Mouse (Mus musculus): ENCODE data around the gene Mafk. TPM values are rescaled to one million over a fixed set of nuclear protein-coding genes. Genes with fewer than 3 reads are reported as not detected.

Mafk gene
- polyA plus RNA-seq, 1 experiment from 2014 or later, result 8.3 TPM

DNA sequence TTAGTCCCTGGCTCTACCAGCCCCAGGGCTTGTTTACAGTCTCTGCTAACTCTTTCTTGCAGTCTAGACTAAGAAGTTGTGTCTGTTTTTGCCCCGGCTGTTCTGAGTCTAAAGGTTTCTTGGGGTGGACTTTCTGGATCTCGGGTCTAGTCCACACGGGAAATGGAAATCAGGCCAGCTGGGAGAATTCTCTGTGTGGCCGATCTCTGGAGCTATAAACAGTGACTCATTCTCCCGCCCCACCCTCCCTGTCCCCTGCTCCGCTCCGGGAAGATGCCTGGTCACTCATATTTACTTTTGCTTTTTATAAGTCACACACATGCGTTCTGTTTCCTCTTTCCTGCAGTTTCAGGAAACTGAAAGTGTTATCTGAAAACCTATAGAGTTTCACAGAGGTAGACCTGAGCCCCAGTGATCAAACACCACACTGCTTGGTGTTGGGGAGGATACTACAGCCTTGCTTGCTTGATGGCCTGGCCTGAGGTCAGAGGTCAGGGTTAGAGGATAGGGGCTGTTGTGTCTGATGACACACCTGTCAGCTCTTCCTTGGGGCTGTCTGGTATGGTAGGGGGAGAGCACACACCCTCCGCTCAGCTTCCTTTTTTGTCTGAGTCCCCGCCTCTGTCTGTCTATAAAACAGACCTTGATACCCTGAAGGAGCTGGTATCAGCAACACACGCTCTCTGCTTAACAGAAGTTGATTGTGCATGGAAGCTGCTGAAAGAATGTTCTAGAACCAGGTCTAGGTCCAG, 2.2 kb downstream of the Mafk start:
- no peaks in the 10 kb centered on the region for H3K36me3 ChIP-seq (ENCODE audit: control insufficient read depth, insufficient read depth, low read length)
- DNase-seq (ENCODE audit: low spot score) (no peak), ATAC-seq (ENCODE audit: insufficient read depth, low FRiP score, low TSS enrichment) (no peak)
- H3K4me3 ChIP-seq (ENCODE audit: low read depth, low read length), result no peak overlapping the region
- H3K9ac ChIP-seq (ENCODE audit: low read length), result 0 out of 2 replicates have a peak overlapping the region, but pooled peaks have one; percentile 7
- H3K4me1 ChIP-seq (ENCODE audit: control insufficient read depth, insufficient read depth, low read length), result peaks cover 31% of the 10 kb centered on the region
- H3K9me3 ChIP-seq (ENCODE audit: control insufficient read depth, low read length), result no peaks in the 10 kb centered on the region
- WGBS, result 70% methylated on average over 11 of the region's 11 CpGs
- H3K27me3 ChIP-seq (ENCODE audit: control insufficient read depth, insufficient read depth, low read length), result no peaks in the 10 kb centered on the region
- no peak overlapping the region for H3K27ac ChIP-seq (ENCODE audit: low read depth, low read length)
- no peak overlapping the region; the same call in 1 of the 2 replicates for H3K4me2 ChIP-seq (ENCODE audit: low read depth)

DNA sequence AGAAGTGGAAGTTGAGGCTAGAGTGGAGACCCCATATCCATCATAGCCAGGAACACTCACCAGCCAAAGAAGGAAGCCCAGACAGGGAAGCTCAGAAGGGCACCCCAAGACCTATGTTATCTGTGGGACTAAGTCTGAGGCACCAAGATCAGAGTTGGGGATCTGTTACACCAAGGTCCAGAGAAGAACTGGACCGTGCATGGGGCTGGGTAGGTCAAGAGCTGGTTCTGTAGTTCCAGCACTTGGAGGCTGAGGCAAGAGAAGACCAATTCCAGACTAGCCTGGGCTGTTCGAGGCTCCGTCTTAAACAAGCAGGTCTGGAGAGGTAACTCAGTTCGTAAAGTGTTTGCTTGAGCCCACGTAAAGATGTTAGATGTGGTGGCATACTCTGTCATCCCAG, 2.8 kb downstream of the Mafk start:
- ATAC-seq (ENCODE audit: insufficient read depth, low FRiP score, low TSS enrichment) (no peak), DNase-seq (ENCODE audit: low spot score) (no peak)
- 87% methylated on average over 5 of the region's 5 CpGs for WGBS
- no peak overlapping the region for H3K9ac ChIP-seq (ENCODE audit: low read length)
- H3K4me1 ChIP-seq (ENCODE audit: control insufficient read depth, insufficient read depth, low read length), result peaks cover 36% of the 10 kb centered on the region
- H3K27ac ChIP-seq (ENCODE audit: low read depth, low read length), result no peak overlapping the region
- no peak overlapping the region for H3K4me3 ChIP-seq (ENCODE audit: low read depth, low read length)
- H3K36me3 ChIP-seq (ENCODE audit: control insufficient read depth, insufficient read depth, low read length), result no peaks in the 10 kb centered on the region
- no peak overlapping the region for H3K4me2 ChIP-seq (ENCODE audit: low read depth)
- H3K27me3 ChIP-seq (ENCODE audit: control insufficient read depth, insufficient read depth, low read length), result no peaks in the 10 kb centered on the region
- no peaks in the 10 kb centered on the region for H3K9me3 ChIP-seq (ENCODE audit: control insufficient read depth, low read length)

DNA sequence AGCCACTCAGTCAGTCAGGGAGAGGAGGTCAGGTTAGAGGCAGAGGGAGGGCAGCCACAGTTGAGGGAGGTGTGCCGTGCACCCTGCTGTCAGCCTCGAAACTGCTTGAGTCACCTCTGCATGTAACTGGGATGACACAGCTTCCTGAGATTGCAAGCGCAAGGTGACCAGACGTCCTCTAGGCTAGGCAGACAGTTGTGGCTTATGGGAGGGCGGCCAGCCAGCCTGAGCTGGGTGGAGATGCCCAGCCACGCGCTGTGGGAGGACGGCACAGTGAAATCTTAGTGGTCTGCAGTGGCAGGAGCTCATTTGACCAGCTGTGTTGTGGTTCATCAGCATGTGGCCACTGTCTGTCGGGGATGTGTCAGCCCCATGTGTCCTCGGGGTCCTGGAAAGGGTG, 3.6 kb downstream of the Mafk start:
- Histone ChIP-seq H3K27ac (ENCODE audit: low read depth, low read length) (no peak overlapping the region), H3K36me3 (ENCODE audit: control insufficient read depth, insufficient read depth, low read length) (no peaks in the 10 kb centered on the region), H3K4me2 (ENCODE audit: low read depth) (no peak overlapping the region), H3K27me3 (ENCODE audit: control insufficient read depth, insufficient read depth, low read length) (no peaks in the 10 kb centered on the region), H3K4me1 (ENCODE audit: control insufficient read depth, insufficient read depth, low read length) (peaks cover 36% of the 10 kb centered on the region), H3K9me3 (ENCODE audit: control insufficient read depth, low read length) (no peaks in the 10 kb centered on the region), H3K9ac (ENCODE audit: low read length) (no peak overlapping the region), H3K4me3 (ENCODE audit: low read depth, low read length) (no peak overlapping the region)
- DNase-seq (ENCODE audit: low spot score) (no peak), ATAC-seq (ENCODE audit: insufficient read depth, low FRiP score, low TSS enrichment) (no peak)
- WGBS, result 73% methylated on average over 10 of the region's 10 CpGs

DNA sequence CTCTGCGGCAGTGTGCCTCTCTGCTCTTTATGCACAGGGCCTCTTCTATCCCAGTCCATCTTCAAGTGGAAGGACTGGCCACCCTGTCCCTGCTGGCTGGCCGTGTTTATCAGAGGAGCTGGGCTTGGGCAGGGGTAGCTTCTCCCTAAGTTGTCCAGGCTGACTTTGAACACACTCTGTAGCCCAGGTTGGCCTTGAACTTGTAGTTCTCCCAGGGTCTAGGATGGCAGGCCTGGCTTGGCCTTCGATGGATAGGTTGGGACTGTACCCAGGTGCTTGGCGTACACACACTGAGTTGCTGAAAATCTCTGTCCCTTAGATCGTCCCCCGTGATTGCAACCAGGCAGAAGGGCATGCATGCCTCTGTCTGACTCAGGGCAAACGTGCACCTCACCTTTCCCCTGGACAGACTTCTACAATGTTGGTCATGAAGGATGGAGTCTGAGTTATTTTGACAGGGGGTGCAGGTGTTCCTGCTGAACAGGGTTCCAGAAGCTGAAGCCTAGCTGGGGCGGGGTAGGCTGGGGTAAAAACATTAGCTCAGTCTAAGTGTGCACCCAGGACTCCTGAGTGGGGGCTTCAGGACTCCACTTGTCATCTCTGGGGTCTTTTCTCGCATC, 4.8 kb downstream of the Mafk start:
- Histone ChIP-seq H3K9me3 (ENCODE audit: control insufficient read depth, low read length) (no peaks in the 10 kb centered on the region), H3K36me3 (ENCODE audit: control insufficient read depth, insufficient read depth, low read length) (0 out of 2 replicates have a peak, but pooled peaks cover 2% of the 10 kb centered on the region), H3K4me1 (ENCODE audit: control insufficient read depth, insufficient read depth, low read length) (peaks cover 36% of the 10 kb centered on the region), H3K27me3 (ENCODE audit: control insufficient read depth, insufficient read depth, low read length) (no peaks in the 10 kb centered on the region), H3K27ac (ENCODE audit: low read depth, low read length) (no peak overlapping the region), H3K9ac (ENCODE audit: low read length) (no peak overlapping the region), H3K4me3 (ENCODE audit: low read depth, low read length) (no peak overlapping the region), H3K4me2 (ENCODE audit: low read depth) (no peak overlapping the region)
- ATAC-seq (ENCODE audit: insufficient read depth, low FRiP score, low TSS enrichment), result no peak
- WGBS, result 80% methylated on average over 9 of the region's 9 CpGs
- no peak for DNase-seq (ENCODE audit: low spot score)

DNA sequence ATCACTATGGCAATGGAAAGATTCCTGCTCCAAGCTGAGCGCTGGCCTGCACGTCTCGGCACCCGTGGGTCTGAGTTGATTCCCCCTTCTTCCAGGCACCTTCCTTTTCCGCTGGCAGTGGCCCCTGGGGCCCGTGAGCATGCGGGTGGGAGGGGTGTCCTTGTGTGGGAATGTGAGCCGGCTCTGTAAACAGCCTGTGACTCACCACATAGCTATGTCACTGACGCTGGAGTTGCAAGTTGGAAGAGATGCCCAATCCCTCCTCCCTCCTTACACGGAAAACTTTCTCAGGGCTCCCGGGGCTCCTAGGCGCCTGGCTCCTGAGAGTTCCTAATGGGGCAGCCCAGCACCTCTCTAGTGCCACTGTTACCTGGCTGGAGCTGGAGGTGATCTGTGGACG, 5.6 kb downstream of the Mafk start:
- H3K4me2 ChIP-seq (ENCODE audit: low read depth), result no peak overlapping the region
- DNase-seq (ENCODE audit: low spot score) (peak; percentile 56), ATAC-seq (ENCODE audit: insufficient read depth, low FRiP score, low TSS enrichment) (no peak)
- H3K4me1 ChIP-seq (ENCODE audit: control insufficient read depth, insufficient read depth, low read length), result peaks cover 34% of the 10 kb centered on the region
- H3K9ac ChIP-seq (ENCODE audit: low read length), result no peak overlapping the region; the same call in 1 of the 2 replicates
- H3K27me3 ChIP-seq (ENCODE audit: control insufficient read depth, insufficient read depth, low read length), result no peaks in the 10 kb centered on the region
- H3K27ac ChIP-seq (ENCODE audit: low read depth, low read length), result 0 out of 2 replicates have a peak overlapping the region, but pooled peaks have one; percentile 2
- WGBS, result 27% methylated on average over 13 of the region's 13 CpGs
- H3K9me3 ChIP-seq (ENCODE audit: control insufficient read depth, low read length), result no peaks in the 10 kb centered on the region
- 0 out of 2 replicates have a peak, but pooled peaks cover 2% of the 10 kb centered on the region for H3K36me3 ChIP-seq (ENCODE audit: control insufficient read depth, insufficient read depth, low read length)
- no peak overlapping the region for H3K4me3 ChIP-seq (ENCODE audit: low read depth, low read length)

DNA sequence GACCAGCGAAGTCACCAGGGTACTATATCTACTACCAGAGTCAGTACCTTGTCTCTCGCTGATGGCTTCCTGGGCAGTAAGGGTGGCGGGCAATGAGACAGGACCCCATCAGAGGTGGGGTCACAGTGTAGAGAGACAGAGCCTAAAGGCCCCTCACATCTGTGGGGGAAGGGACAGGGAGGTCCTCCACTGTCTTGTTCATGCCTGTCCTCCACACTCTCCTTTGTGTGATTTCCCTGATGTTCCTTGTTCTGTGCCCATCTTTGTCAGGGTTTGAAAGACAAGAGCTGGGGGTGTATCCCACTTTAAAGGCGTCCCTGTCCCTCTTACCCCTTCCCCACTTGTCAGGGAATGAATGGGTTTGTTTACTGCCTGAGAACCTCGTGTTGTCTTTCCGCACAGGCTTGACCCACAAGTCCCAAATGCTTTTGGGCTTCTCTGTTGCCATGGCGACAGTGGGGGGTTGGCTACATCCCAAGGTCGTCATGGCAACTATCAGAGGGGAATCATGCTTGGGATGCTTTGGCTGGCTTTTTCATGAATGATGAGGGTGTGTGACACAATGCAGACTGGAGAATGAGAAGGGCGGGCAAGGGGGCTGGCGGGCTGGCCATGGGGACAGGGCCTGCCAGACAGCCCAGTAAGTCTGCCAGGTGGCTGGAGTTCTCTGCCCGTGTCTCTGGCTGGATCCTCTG, 6.3 kb downstream of the Mafk start:
- 26% methylated on average over 11 of the region's 11 CpGs for whole genome bisulfite sequencing
- ATAC-seq (ENCODE audit: insufficient read depth, low FRiP score, low TSS enrichment), result peak; percentile 92

DNA sequence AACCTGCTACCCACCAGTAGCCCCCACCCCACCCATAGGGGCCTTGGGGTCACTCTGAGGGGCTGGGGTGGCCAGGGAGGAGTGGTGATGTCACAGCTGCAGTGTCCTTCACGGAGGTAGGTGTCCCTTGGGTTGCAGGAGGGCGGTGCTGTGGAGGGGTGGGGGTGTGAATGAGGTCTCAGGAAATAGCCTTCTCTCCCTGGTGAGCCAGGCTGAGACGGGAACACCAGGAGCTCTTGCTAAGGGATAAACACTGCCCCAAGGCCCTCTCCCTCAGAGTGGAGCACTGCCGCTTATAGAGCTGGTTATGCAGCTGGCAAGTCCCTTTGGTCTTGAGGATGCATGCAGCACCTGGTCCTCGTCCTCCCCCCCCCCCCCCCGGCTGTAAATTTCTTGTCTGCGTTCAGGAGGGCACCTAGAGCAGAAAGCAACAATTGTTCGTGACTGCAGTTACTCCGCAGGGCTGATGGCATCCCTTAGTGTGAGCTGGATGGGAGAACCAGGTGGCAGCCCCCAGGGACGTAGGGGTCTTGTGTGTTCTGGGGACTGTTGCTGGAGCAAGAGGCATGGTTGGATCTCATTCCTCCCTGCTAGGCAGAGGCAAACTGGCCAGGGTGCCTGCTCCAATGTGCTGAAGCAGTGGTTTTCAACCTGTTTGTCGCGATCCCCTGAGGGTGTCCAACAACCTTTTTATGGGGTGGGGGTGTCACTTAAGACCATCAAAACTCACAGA, 7.0 kb downstream of the Mafk start:
- no peaks in the 10 kb centered on the region for H3K27me3 ChIP-seq (ENCODE audit: control insufficient read depth, insufficient read depth, low read length)
- ATAC-seq (ENCODE audit: insufficient read depth, low FRiP score, low TSS enrichment) (peak; percentile 36; the same call in 1 of the 2 replicates), DNase-seq (ENCODE audit: low spot score) (no peak)
- H3K4me2 ChIP-seq (ENCODE audit: low read depth), result peak overlapping the region; percentile 30
- 35% methylated on average over 10 of the region's 12 CpGs for WGBS
- H3K27ac ChIP-seq (ENCODE audit: low read depth, low read length), result peak overlapping the region; percentile 75
- peaks cover 4% of the 10 kb centered on the region; the same call in 1 of the 2 replicates for H3K36me3 ChIP-seq (ENCODE audit: control insufficient read depth, insufficient read depth, low read length)
- H3K9me3 ChIP-seq (ENCODE audit: control insufficient read depth, low read length), result no peaks in the 10 kb centered on the region
- H3K9ac ChIP-seq (ENCODE audit: low read length), result peak overlapping the region; percentile 3; the same call in 1 of the 2 replicates
- peak overlapping the region; percentile 0; the same call in 1 of the 2 replicates for H3K4me3 ChIP-seq (ENCODE audit: low read depth, low read length)
- H3K4me1 ChIP-seq (ENCODE audit: control insufficient read depth, insufficient read depth, low read length), result peaks cover 26% of the 10 kb centered on the region

More for the DNA sequence above, 6.3 kb downstream of the Mafk start:
- peaks cover 26% of the 10 kb centered on the region for H3K4me1 ChIP-seq (ENCODE audit: control insufficient read depth, insufficient read depth, low read length)
- H3K27me3 ChIP-seq (ENCODE audit: control insufficient read depth, insufficient read depth, low read length), result no peaks in the 10 kb centered on the region
- H3K36me3 ChIP-seq (ENCODE audit: control insufficient read depth, insufficient read depth, low read length), result peaks cover 2% of the 10 kb centered on the region; the same call in 1 of the 2 replicates
- peak overlapping the region; percentile 30 for H3K4me2 ChIP-seq (ENCODE audit: low read depth)
- H3K9ac ChIP-seq (ENCODE audit: low read length), result peak overlapping the region; percentile 3; the same call in 1 of the 2 replicates
- H3K9me3 ChIP-seq (ENCODE audit: control insufficient read depth, low read length), result no peaks in the 10 kb centered on the region
- peak overlapping the region; percentile 75 for H3K27ac ChIP-seq (ENCODE audit: low read depth, low read length)
- peak; percentile 91 for DNase-seq (ENCODE audit: low spot score)
- peak overlapping the region; percentile 0; the same call in 1 of the 2 replicates for H3K4me3 ChIP-seq (ENCODE audit: low read depth, low read length)

DNA sequence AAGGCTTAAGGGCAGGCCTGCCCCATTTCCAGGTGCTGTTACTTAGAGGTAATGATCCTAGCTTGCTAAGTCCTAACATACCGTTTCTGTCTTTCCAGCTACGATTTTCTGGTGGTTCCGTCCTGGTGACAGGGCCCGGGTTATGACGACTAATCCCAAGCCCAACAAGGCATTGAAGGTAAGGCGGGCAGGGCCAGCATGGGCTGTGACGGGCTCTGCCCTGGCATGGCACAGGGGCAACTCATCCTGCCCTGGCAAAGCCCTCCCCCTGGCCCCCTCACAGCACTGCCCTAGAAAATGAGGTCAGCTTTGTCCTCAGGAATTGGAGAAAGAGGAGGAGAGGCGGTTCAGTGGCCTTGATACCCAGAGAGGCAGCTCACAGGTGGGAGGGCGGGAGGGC, 7.7 kb downstream of the Mafk start:
- no peak for DNase-seq (ENCODE audit: low spot score)
- no peaks in the 10 kb centered on the region for H3K9me3 ChIP-seq (ENCODE audit: control insufficient read depth, low read length)
- no peak overlapping the region for H3K27ac ChIP-seq (ENCODE audit: low read depth, low read length)
- no peak overlapping the region for H3K4me2 ChIP-seq (ENCODE audit: low read depth)
- H3K36me3 ChIP-seq (ENCODE audit: control insufficient read depth, insufficient read depth, low read length), result peaks cover 4% of the 10 kb centered on the region; the same call in 1 of the 2 replicates
- peaks cover 33% of the 10 kb centered on the region for H3K4me1 ChIP-seq (ENCODE audit: control insufficient read depth, insufficient read depth, low read length)
- no peak overlapping the region for H3K9ac ChIP-seq (ENCODE audit: low read length)
- no peak overlapping the region for H3K4me3 ChIP-seq (ENCODE audit: low read depth, low read length)
- 94% methylated on average over 9 of the region's 9 CpGs for WGBS
- no peak for ATAC-seq (ENCODE audit: insufficient read depth, low FRiP score, low TSS enrichment)
- no peaks in the 10 kb centered on the region for H3K27me3 ChIP-seq (ENCODE audit: control insufficient read depth, insufficient read depth, low read length)

Data from neural tube, embryonic 11.5 days (tissue).